Mouse (Mus musculus): ENCODE data around the gene Olfr494. TPM values are rescaled to one million over a fixed set of nuclear protein-coding genes. Genes with fewer than 3 reads are reported as not detected.

Gene Olfr494
- total and polyA plus RNA-seq, 3 experiments = not detected

DNA sequence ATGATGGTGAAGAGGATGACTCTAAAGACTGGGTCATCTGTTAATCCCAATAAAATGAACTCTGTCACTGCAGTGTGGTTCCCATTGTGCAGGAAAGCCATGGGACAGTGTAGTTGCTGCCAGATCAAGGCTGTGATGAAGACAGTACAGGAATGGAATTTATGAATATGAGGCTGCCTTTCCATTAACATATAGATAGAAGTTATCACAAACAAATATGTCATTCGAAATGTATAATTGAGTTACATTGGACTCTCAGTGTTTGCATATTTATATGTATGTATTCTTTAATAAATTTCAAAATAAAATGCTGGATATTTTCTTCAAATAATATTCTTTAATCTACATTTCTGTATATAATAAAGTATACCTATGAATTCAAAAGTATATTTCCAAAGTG lies 18.3 kb upstream of the Olfr494 start, which contains the start of gene Olfr493:
Gene Olfr493 (minus strand): TSS at position 101 of the 400 bp plus-strand sequence.
- no peak for TF ChIP-seq ZNF384 (IDR thresholded peaks at IDR 0.05; ENCODE audit: low read depth, low read length)
- no peak for TF ChIP-seq MAFK (IDR thresholded peaks at IDR 0.05; ENCODE audit: borderline replicate concordance, low read depth, low read length)
- TF ChIP-seq BHLHE40 (IDR thresholded peaks at IDR 0.05; ENCODE audit: borderline replicate concordance, low read depth, low read length) = no peak
- TF ChIP-seq ETS1 (IDR thresholded peaks at IDR 0.05; ENCODE audit: low read depth, low read length) = no peak
- no peak for TF ChIP-seq MXI1 (IDR thresholded peaks at IDR 0.05; ENCODE audit: low read depth, low read length)
- no peak for TF ChIP-seq E2F4 (IDR thresholded peaks at IDR 0.05; ENCODE audit: borderline replicate concordance, low read depth, low read length)
- no peak for TF ChIP-seq ELF1 (IDR thresholded peaks at IDR 0.05; ENCODE audit: low read depth, low read length)
- TF ChIP-seq POLR2AphosphoS5 (IDR thresholded peaks at IDR 0.05; ENCODE audit: borderline replicate concordance, low read depth, low read length) = no peak
- no peak for TF ChIP-seq USF1 (IDR thresholded peaks at IDR 0.05; ENCODE audit: low read depth, low read length)
- TF ChIP-seq MYB (IDR thresholded peaks at IDR 0.05; ENCODE audit: low read depth, low read length) = no peak
- no peaks in the 10 kb centered on the region for H3K27me3 ChIP-seq (ENCODE audit: control insufficient read depth in 1 of 2, insufficient read depth in 2 of 2, low read length in 2 of 2)
- no peaks in the 10 kb centered on the region for H3K79me2 ChIP-seq (ENCODE audit: control insufficient read depth, insufficient read depth, low read length, poor library complexity)
- H3K9me3 ChIP-seq (replicated peaks; ENCODE audit: insufficient read depth, low read length) = no peaks in the 10 kb centered on the region
- no peaks in the 10 kb centered on the region for H3K4me1 ChIP-seq (ENCODE audit: control insufficient read depth in 1 of 2, insufficient read depth in 2 of 2, low read length in 2 of 2)
- H3K27ac ChIP-seq (ENCODE audit: control insufficient read depth, low read depth, low read length) = no peak within 1 kb of the TSS
- H3K4me3 ChIP-seq (ENCODE audit: control insufficient read depth in 1 of 2, insufficient read depth in 1 of 2, low read depth in 2 of 2, low read length in 2 of 2) = no peak within 1 kb of the TSS
- H3K36me3 ChIP-seq (ENCODE audit: control insufficient read depth in 1 of 2, insufficient read depth in 2 of 2, low read length in 2 of 2) = no peaks in the 10 kb centered on the region
- H3K9ac ChIP-seq (ENCODE audit: control insufficient read depth, low read depth, low read length, poor library complexity, severe bottlenecking) = no peak within 1 kb of the TSS
- no peak for DNase-seq (ENCODE audit: low read depth, low spot score)

DNA sequence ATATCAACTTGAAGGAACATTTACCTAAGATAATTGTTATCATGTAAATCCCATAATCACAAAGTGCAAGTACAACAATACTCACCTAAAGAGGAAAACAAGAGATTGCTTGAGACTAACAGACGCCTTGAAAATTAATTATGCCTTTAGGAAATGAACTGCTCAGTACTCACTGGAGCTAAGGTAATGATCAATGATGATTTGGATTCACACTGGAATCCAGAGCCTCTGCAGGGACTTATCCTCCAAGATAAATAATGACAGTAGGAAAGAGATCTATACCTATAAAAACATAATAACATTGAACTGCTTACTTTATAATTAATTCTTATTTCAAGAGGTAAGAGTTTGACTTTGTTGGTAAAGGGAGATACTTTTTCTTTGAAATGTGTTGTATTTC lies 27.7 kb downstream of the Olfr494 start, which contains the start of gene Olfr495:
Gene Olfr495 (plus strand): TSS at position 301 of the 400 bp plus-strand sequence.
- no peaks in the 10 kb centered on the region for H3K4me1 ChIP-seq (ENCODE audit: control insufficient read depth in 1 of 2, insufficient read depth in 2 of 2, low read length in 2 of 2)

More for the DNA sequence above, 27.7 kb downstream of the Olfr494 start, which contains the start of gene Olfr495:
- no peak within 1 kb of the TSS for H3K27ac ChIP-seq (ENCODE audit: control insufficient read depth, low read depth, low read length)
- H3K27me3 ChIP-seq (ENCODE audit: control insufficient read depth in 1 of 2, insufficient read depth in 2 of 2, low read length in 2 of 2) = no peaks in the 10 kb centered on the region
- H3K36me3 ChIP-seq (ENCODE audit: control insufficient read depth in 1 of 2, insufficient read depth in 2 of 2, low read length in 2 of 2) = no peaks in the 10 kb centered on the region
- no peaks in the 10 kb centered on the region for H3K79me2 ChIP-seq (ENCODE audit: control insufficient read depth, insufficient read depth, low read length, poor library complexity)
- DNase-seq (ENCODE audit: low read depth, low spot score) = no peak
- H3K4me3 ChIP-seq (ENCODE audit: control insufficient read depth in 1 of 2, insufficient read depth in 1 of 2, low read depth in 2 of 2, low read length in 2 of 2) = no peak within 1 kb of the TSS
- no peaks in the 10 kb centered on the region for H3K9me3 ChIP-seq (replicated peaks; ENCODE audit: insufficient read depth, low read length)
- no peak for TF ChIP-seq MAZ (IDR thresholded peaks at IDR 0.05; ENCODE audit: low read depth, low read length)
- TF ChIP-seq CHD2 (IDR thresholded peaks at IDR 0.05; ENCODE audit: low read length) = no peak
- TF ChIP-seq MEF2A (IDR thresholded peaks at IDR 0.05; ENCODE audit: extremely low read depth, insufficient replicate concordance, low read depth, low read length, poor library complexity, severe bottlenecking) = no peak
- TF ChIP-seq ZMIZ1 (IDR thresholded peaks at IDR 0.05; ENCODE audit: low read depth, low read length) = no peak
- TF ChIP-seq POLR2A (IDR thresholded peaks at IDR 0.05; ENCODE audit: control insufficient read depth in 1 of 2, insufficient read depth in 1 of 2, low read depth in 1 of 2, low read length in 2 of 2, poor library complexity in 1 of 2) = no peak
- TF ChIP-seq GABPA (IDR thresholded peaks at IDR 0.05; ENCODE audit: low read depth, low read length) = no peak
- TF ChIP-seq NELFE (IDR thresholded peaks at IDR 0.05; ENCODE audit: low read depth, low read length) = no peak
- TF ChIP-seq KAT2A (conservative IDR thresholded peaks at IDR 0.05; ENCODE audit: low read depth, low read length) = no peak
- TF ChIP-seq HCFC1 (IDR thresholded peaks at IDR 0.05; ENCODE audit: low read depth, low read length) = no peak
- no peak for TF ChIP-seq ETS1 (IDR thresholded peaks at IDR 0.05; ENCODE audit: low read depth, low read length)
- no peak for TF ChIP-seq MAX (IDR thresholded peaks at IDR 0.05; ENCODE audit: low read length)
- no peak for TF ChIP-seq POLR2AphosphoS2 (IDR thresholded peaks at IDR 0.05; ENCODE audit: low read length)
- no peak for TF ChIP-seq CHD1 (IDR thresholded peaks at IDR 0.05; ENCODE audit: low read depth, low read length)
- no peak for TF ChIP-seq JUND (IDR thresholded peaks at IDR 0.05; ENCODE audit: low read depth, low read length)
- no peak within 1 kb of the TSS for H3K9ac ChIP-seq (ENCODE audit: control insufficient read depth, low read depth, low read length, poor library complexity, severe bottlenecking)

Measured in MEL (cell line).